Mouse (Mus musculus) MEL-GATA-1-ER (cell line): ENCODE data around the gene D430041D05Rik.

Source experiments
- DNase-seq: peaks from one replicate; pipeline ENCODE4 v3.0.0-alpha.2; 2012; ENCODE audit warnings: low read depth; ENCODE audit errors: extremely low read depth

The D430041D05Rik gene

DNA sequence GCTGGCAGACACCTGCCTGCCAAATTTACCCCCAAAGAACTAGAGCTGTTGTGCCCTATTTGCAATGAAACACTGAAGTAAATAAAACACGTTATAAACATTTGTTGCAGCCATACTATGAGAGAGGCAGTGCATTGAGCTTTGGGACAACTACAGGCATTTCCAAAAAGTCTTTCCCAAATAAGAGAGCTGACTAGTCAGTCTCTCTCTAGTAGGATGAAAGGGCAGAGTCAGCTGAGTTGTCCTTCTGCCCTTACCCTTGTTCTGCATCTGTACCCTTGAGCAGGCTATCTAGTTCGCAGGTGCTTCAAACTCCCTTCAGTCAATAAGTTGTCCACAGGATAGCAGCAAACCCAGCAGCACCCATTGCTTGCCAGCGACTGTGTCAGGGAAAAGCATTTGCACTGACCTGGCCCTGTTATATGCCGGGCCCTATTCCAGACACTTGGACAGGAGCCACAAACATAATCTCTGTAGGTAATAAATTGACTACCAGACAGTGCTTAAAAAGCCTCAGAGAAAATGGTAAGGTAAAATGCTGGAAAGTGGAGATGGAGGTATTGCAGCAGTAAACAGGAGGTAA is at the start of gene D430041D05Rik:
TSS of gene D430041D05Rik (minus strand) at position 51 of the 583 bp plus-strand sequence.
- DNase-seq: no peak

GRCm38 (mm10) chr2:104460021-104460420 is 49.2 kb upstream of the D430041D05Rik start:
- no peak for DNase-seq

- no peak for DNase-seq
Observed at GRCm38 (mm10) chr2:104458569-104459332, 47.9 kb upstream of the D430041D05Rik start.

DNA sequence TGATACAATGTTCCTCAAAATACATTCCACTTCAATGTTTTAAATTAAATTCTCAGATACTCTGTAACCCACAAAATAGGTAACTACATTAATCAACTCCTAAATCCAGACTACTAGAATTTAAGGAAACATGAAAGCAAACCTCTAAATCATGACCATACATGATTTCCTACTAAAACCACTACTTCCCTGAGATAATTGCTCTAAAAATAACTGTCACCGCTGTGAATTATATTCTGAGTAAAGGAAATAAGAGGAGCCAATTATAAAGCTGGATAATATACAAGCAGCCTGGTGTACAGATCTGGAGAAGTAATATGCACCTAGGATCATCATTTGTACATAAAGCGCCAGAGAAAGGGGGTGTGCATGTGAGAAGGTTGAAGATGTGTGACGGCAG is 46.3 kb upstream of the D430041D05Rik start:
- DNase-seq: no peak

GRCm38 (mm10) chr2:104450685-104451084 is 39.9 kb upstream of the D430041D05Rik start:
- no peak for DNase-seq

DNA sequence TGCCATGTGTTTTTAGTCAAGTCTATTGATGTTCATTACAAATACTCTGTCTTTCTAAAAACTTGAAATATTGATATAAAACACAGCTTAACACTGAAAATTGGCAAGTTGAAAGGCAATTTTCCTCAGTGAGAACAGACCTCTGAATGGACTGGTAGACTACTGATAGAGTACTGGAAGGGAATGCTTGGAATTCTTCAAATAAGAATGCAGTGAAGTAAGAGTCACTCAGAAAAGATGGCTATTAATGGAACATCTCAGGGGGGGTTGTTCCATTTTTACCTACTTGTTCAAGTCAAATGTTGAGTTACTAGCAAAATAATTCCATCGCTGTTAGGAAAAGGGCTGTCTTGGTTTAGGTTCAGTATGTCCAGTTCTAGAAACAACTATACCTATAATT is 38.4 kb upstream of the D430041D05Rik start:
- DNase-seq: no peak

DNA sequence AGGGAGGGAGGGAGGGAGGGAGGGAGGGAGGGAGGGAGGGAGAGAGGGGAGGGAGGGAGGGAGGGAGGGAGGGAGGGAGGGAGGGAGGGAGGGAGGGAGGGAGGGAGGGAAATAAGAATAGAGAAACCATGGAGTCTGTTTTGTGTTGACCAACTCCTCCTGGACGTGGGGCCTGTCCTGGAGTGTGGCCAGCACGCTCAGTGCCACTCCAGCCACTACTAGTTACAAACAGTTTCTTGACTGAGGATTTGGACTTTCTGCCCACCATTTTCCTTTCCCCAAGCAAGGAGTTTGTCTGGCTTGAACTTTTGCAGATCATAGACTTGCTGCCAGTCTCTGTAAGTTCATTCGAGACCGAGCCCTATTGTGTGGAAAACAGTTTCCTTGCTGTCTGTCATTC is 37.4 kb upstream of the D430041D05Rik start:
- DNase-seq: no peak

DNA sequence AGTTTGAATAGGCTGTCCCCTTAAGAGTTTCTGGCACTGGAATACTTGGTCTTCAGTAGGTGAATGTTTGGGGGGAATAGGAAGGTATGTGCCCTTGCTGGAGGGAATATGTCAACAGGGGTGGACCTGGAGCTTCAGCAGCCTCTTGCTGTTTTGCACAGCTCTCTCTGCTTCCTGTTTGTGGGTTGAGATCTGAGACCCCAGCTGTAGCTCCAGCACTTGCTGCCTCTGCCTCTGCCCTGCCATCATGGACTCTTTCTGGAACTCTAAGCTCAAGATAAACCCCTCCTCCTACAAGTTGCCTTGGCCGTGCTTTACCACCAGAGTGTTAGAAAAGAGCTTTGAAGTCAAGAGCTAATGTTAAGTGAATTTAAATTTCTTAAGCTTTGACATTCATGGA is 35.2 kb upstream of the D430041D05Rik start:
- no peak for DNase-seq

- peak; percentile 23 for DNase-seq
Observed at GRCm38 (mm10) chr2:104444776-104445175, 34.0 kb upstream of the D430041D05Rik start.

DNA sequence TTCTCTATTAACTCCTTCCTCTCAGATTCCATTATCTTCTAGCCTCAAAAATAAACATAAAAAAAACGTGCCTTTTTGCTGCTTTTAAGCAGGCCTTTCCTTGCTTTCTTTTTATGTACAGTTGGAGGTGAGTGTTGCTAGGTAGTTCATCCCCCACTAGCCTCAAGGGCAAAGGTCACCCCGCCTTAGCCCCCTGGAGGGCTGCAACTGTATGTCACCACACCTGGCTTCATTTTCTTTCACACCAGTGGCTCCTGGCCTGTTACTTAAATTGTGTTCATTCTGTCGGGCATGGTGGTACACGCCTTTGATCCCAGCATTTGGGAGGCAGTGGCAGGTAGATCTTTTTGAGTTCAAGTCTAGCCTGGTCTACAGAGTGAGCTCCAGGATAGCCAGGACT is 31.5 kb upstream of the D430041D05Rik start:
- no peak for DNase-seq

DNA sequence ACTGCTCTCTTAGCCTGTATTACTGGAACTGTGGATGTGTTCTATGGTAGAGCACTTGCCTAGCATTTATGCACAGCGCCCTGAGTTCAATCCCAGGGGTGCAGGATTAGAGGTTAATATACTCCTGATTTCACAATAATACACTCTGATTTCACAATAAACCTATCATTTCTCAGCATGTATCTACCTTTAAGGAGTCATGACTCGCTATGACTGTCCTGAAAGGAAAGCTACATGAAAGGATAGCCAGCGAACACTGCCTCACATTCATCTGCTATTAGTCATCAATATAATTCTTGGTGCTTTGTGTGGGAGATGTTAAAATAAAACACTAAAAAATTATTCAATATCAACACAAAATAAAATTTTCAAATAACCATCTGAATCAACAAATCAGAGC is 25.4 kb upstream of the D430041D05Rik start:
- no peak for DNase-seq

- no peak for DNase-seq
Observed at GRCm38 (mm10) chr2:104431067-104431466, 20.3 kb upstream of the D430041D05Rik start.

GRCm38 (mm10) chr2:104430566-104430965 is 19.8 kb upstream of the D430041D05Rik start:
- no peak for DNase-seq

GRCm38 (mm10) chr2:104426112-104426511 is 15.3 kb upstream of the D430041D05Rik start:
- DNase-seq: no peak

- DNase-seq: peak; percentile 47
Observed at GRCm38 (mm10) chr2:104422230-104422629, 11.4 kb upstream of the D430041D05Rik start.

- peak; percentile 41 for DNase-seq
Observed at GRCm38 (mm10) chr2:104420805-104421204, 10.0 kb upstream of the D430041D05Rik start.

- no peak for DNase-seq
Observed at GRCm38 (mm10) chr2:104419999-104420398, 9.2 kb upstream of the D430041D05Rik start.

GRCm38 (mm10) chr2:104419411-104419810 is 8.6 kb upstream of the D430041D05Rik start:
- no peak for DNase-seq

GRCm38 (mm10) chr2:104413011-104413410 is 2.2 kb upstream of the D430041D05Rik start:
- no peak for DNase-seq

DNA sequence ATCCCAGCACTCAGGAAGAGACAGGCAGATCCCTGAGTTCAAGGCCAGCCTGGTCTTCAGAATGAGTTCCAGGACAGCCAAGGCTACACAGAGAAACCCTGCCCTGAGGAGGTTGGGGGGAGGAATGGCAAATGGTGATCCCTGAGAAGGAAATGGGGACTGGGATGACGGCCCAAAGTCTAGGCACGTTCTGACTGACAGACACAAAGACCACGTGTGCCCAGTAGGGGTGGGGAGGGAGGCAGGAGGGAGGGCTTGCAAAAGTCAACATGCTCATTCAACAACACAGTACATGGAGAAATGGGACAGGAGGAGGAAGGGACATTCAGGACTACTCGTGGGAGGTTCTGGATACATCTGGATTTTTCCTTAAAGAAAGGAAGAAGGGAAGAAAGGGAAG is 1.7 kb upstream of the D430041D05Rik start:
- no peak for DNase-seq

DNA sequence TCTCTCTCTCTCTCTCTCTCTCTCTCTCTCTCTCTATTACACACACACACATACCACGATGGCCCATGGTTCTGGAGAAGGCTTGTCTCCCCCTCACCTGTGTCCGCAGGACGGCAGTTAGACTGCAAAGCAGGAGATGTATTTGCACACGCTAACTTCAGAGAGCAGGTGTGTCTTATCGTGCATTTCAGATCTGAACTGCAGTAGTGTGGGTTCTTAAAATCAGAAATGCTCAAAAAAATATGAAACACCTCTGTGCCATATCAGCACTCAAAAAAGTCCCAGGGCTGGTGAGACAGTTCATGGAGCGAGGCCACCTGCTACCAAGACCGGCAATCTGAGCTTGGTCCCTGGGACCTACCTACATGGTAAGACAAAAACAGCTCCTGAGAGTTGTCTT is 993 bp upstream of the D430041D05Rik start:
- no peak for DNase-seq

- DNase-seq: no peak
Observed at GRCm38 (mm10) chr2:104409851-104410821, 677 bp downstream of the D430041D05Rik start.
